Mouse (Mus musculus): Measurements from ENCODE around the gene Angptl2.

DNA sequence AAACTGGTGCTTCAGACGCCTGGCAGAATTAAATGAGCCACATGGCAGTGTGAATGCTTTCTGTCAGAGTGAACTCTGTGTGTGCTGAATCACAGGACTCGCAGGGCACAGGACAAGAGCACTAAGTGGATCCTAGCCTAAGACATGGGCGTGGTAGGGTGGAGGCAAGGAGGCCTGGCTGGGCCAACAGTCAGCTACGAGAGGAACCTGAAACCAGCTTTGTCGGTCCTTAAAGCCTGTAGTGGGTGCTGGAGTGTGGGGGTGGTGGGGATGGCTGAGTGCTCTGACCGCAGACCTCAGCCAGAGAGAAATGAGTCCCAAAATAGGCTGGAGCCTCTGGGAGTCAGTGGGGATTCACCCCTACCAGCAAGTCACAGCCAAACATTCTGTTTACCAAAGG lies 12.6 kb upstream of the Angptl2 start:
- no peak for TF ChIP-seq CHD2 (IDR thresholded peaks at IDR 0.05; ENCODE audit: low read depth, low read length)
- TF ChIP-seq ZC3H11A (IDR thresholded peaks at IDR 0.05; ENCODE audit: borderline replicate concordance, low read depth, low read length): no peak
- TF ChIP-seq ZNF384 (IDR thresholded peaks at IDR 0.05; ENCODE audit: low read depth, low read length): no peak

Measured in ES-E14 (cell line).